Mouse (Mus musculus) urinary bladder, postnatal 14 days (tissue): Measurements from ENCODE around the gene Rtn4rl2.

Experiments
- DNase-seq: peaks from one replicate; pipeline ENCODE4 v3.0.0; 2021; ENCODE audit warnings: low spot score

The Rtn4rl2 gene

DNA sequence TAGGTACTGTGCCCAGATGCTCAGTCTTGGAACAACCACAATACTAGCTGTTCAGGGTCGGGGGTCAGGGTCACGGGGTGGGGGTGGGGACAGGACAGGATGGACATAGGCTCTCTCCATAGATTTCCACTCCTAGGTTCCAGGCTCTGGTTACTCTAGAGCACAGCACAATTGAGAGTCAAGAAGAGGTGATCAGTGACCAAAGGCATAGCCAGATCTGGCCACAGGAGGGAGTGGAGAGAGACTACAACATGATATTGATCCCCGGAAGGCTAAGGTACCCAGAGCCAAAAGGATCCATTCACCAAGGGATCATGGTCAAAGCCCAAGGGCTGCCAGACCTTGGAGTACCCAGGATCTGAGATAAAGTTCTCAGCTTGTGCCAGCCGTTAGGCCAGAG is 1.9 kb downstream of the Rtn4rl2 start:
- no peak for DNase-seq

- DNase-seq = no peak
Measured at GRCm38 (mm10) chr2:84883942-84884341, 2.6 kb downstream of the Rtn4rl2 start.

DNA sequence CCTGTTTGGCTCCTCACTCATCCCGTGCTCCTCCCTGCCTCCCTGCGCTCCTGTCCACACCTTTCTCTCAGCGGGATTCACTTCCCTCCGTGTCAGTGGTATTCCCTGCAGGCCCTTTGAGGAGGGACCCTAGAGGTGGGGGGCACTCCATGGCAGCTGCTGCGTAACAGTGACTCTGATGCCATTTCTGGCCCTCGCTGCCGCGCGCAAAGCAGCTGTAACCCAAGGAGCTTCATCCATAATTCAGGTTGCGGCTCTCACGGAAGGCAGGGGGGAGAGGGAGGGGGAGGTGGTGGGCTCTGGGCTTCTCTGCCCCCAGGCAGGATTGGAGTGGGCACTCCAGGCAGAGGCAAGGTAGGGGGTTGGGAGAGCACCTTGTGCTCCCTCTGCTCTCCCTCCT is 3.0 kb downstream of the Rtn4rl2 start:
- no peak for DNase-seq

GRCm38 (mm10) chr2:84883084-84883483 is 3.4 kb downstream of the Rtn4rl2 start:
- DNase-seq = no peak

DNA sequence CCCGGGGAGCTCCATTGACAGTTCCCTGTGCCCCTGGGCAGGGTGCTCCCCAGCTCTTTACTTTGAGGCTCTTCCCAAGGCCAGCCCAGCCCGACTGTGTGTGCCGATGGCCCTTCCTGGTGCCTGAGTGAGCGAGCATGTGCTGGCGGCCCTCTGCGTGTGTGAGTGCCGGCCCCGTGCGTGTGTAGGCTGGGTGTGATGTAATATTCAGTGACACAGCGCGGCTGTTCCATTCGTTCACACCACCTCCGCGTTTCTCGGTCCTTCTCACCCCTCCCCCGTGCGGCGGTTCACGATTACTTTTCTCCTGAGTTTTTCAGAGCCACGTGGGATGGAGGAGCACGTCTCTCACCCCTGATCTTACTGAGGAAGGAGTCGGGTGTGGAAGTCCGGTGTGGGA is 3.9 kb downstream of the Rtn4rl2 start:
- peak; percentile 25 for DNase-seq

DNA sequence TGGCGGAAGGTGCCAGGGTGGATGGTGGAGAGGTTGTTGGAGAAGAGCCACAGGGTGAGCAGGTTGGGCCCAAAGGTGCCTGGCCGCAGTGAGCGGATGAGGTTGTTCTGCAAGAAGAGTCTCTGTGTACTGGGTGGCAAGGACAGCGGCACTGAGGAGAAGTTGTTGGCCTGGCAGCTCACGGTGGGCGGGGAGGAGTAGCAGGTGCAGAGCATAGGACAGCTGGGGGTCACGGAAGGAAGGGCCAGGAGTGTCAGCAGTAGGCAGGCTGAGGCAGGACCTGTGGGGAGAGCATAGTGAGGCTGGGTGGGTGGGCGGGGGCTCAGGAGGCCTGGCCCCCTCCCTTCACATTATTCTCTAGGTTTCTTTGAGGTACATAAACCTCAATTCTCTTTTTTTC is 5.9 kb downstream of the Rtn4rl2 start:
- no peak for DNase-seq

DNA sequence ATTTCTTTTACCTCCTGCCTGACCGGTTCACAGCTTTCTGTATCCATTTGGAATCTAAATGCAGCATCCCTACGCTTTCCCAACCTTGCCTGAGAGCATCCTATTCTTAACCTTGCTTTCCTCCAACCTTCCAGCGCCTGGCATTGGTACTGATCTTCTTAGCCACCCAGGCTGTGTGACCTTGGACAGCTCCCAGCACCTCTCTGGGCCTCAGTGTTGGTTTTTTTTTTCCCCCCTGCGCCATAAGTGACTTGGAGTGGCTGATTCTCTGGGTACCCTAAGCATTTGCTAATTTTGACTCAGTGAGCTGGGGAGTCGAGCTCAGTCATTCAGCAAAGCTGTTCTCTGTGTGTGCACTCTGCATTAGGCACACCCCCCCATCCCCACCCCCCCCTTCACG is 10.7 kb downstream of the Rtn4rl2 start:
- no peak for DNase-seq

DNA sequence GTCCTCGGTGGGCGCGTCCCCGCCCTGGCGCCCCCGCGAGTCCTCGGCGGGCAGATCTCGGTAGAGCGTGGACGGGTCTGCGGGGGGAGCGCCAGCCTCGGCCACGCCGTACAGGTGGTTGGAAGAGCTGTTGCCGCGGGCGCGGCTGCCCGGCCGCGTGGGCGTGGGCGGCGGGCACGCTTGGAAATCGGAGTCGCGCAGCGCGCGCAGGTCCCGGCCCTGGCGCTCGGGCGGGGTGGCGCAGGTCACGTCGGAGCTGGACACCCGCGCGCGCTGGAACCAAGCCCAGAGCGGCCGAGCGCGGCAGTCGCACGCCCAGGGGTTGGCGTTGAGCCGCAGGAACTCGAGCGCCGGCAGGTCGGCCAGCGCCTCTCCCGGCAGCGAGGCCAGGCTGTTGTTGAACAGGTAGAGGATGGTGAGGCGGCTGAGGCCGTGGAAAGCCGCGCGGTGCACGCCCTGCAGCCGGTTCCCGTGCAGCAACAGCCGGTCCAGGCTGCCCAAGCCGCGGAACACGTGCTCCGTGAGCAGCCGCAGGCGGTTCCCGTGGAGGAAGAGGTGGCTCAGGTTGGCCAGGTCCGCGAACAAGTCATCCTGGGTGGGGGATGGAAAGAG is 14.3 kb downstream of the Rtn4rl2 start:
- peak; percentile 56 for DNase-seq

DNA sequence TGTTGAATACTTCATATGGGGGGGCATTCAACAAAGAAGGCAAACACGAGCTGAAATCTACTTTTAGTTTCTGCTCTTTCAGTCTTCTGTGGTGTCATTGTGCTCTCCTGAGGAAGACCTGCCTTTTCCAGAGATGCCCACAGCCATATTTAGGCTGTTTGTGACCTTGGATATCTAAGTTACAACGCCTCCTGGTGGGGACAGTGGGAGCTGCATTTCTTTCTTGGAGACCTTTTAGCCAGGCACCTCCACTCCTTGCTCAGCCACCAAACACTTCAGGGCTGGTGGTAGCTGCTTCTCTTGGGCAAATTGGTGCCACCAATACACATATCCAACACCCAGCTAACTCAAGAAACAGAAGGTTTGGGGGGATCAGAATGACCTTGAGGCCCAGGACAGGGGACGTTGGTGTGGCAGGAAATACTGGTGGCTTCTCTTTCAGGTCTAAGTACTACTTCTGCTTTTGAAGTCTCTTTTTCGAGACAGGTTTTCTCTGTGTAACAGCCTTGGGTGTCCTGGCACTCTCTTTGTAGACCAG is 15.8 kb downstream of the Rtn4rl2 start:
- no peak for DNase-seq

DNA sequence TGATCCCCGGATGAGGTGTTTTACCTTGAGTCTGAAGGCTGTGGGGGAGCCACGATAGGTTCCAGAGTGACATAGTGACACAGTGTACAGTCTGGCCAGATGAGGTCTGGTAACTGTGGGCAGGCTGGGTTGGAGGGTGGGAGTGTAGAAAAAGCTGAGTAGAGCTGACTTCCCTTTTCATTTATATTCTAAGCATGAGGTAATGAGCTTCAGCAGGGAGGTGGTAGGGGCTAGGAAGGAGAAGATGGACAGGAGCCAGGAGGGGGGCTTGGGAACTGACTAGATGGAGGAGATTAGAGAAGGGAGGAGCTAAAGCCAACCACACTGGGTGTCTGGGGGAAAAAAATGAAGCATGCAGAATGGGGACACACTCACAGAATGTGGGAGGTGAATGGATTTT is 17.5 kb downstream of the Rtn4rl2 start:
- no peak for DNase-seq

- peak; percentile 66 for DNase-seq
Measured at GRCm38 (mm10) chr2:84868521-84868943, 18.0 kb downstream of the Rtn4rl2 start.

DNA sequence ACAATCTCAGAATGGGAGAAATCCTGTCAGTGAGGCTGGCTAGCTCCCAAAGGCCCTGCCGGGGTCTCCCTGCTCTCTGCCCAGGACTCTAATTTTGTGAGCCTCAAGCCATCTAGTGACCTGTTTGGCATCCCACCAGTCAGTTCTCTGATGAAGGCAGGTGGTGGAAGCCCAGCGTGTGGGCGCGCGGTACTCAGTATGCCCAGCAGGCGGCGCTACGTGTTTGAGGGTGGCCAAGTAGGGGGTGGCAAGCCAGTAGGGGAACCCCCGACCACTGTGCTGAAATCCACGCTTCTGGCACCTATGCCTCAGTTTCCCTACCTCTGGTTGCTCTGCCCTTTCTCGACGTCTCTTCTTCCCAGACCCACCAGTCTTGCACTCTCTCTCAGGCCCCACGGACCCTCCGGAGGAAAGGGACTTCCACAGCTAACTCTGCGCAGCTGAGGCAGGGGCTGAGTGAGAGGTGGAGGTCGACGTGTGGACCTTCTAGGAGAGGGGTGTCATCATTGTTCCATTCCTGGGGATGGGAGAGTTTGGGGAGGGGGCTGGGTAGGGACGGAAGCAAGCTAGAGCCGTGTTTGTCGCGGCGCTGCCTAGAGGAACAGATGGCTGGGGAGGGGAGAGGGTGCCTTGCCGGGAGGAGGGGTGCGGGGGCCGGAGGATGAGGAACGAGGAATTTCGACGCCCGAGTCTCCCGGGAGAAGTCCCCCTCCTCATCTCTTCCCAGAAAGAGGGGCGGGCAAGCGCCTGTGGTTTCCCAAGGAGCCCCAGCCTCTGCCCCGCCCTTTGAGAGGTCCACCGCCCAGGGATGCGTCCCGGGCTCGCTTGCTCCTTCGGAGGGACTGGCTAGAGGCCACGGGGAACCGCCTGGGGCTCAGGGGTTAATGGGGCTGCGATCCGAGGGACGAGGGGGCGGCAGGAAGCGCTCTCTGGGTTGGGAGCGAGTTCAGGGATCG is 20.6 kb downstream of the Rtn4rl2 start:
- peak; percentile 58 for DNase-seq

- DNase-seq = no peak
Measured at GRCm38 (mm10) chr2:84862231-84862630, 24.3 kb downstream of the Rtn4rl2 start.

GRCm38 (mm10) chr2:84861430-84861829 is 25.1 kb downstream of the Rtn4rl2 start:
- DNase-seq = no peak

- DNase-seq = no peak
Measured at GRCm38 (mm10) chr2:84859991-84860780, 26.3 kb downstream of the Rtn4rl2 start.

GRCm38 (mm10) chr2:84858551-84858950 is 28.0 kb downstream of the Rtn4rl2 start:
- no peak for DNase-seq

- peak; percentile 47 for DNase-seq
Measured at GRCm38 (mm10) chr2:84855732-84856131, 30.8 kb downstream of the Rtn4rl2 start.

- peak; percentile 53 for DNase-seq
Measured at GRCm38 (mm10) chr2:84851130-84852040, 35.1 kb downstream of the Rtn4rl2 start.

GRCm38 (mm10) chr2:84850407-84851129 is 35.9 kb downstream of the Rtn4rl2 start:
- no peak for DNase-seq

DNA sequence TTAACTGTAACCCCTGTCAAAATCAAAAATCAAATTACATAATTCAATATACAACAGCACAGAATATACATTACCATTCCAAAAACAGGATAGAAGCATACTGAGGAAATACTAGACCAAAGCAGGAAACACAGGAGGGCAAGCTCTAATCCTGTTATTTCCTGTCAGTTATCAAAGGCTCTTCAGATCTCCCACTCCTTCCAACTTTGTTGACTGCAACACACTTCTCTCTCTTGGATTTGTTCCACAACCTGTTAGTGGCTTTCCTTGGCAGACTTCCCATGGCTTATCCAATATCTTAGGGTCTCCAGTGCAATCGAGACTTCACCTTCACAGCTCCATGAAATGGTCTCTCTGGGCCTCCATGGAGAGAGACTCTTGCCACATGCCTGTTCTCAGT is 41.3 kb downstream of the Rtn4rl2 start:
- DNase-seq = no peak

GRCm38 (mm10) chr2:84843654-84844053 is 42.9 kb downstream of the Rtn4rl2 start:
- DNase-seq = no peak
